Mouse (Mus musculus) stomach, embryonic 16.5 days (tissue): ENCODE measurements at regions not wholly inside any gene's neighbourhood (a gene's known extent, or its start where the extent isn't known, plus 50 kb on each side); places are given as distances from the start of the nearest gene placed in this dataset.
A peak's percentile ranks its signal among the peaks of the same experiment; 100 is the strongest.

Experiments
- ATAC-seq: fragments of 200-750 bp; cut with Nextera tagmentation; 2 replicates; pipeline ENCODE4 v1.8.0; 2017; ENCODE audit warnings: moderate number of reproducible peaks, moderate TSS enrichment; ENCODE audit not compliant: insufficient read depth, low FRiP score
- H3K27ac ChIP-seq: fragments of 300-500 bp; sonication (generic); 2 replicates; pipeline ENCODE4 v1.5.1; 2014; ENCODE audit warnings: low read length
- H3K27me3 ChIP-seq: fragments of 300-500 bp; sonication (generic); 2 replicates; pipeline ENCODE4 v1.6.1; 2014; ENCODE audit warnings: low read length, control low read depth, mixed read lengths; ENCODE audit not compliant: control insufficient read depth, insufficient read depth
- H3K36me3 ChIP-seq: fragments of 300-500 bp; sonication (generic); 2 replicates; pipeline ENCODE4 v1.6.1; 2014; ENCODE audit warnings: low read length; ENCODE audit not compliant: control insufficient read depth, insufficient read depth
- H3K4me1 ChIP-seq: fragments of 300-500 bp; sonication (generic); 2 replicates; pipeline ENCODE4 v1.6.1; 2014; ENCODE audit warnings: low read length, control low read depth, mixed read lengths; ENCODE audit not compliant: control insufficient read depth, insufficient read depth
- H3K4me2 ChIP-seq: fragments of 300-500 bp; sonication (generic); 2 replicates; pipeline ENCODE4 v1.6.1; 2014; ENCODE audit warnings: low read depth, low read length, mixed read lengths
- H3K4me3 ChIP-seq: fragments of 300-500 bp; sonication (generic); replicated peaks from 2 replicates; pipeline ENCODE4 v1.5.1; 2014; ENCODE audit warnings: mild to moderate bottlenecking, low read length
- H3K9ac ChIP-seq: fragments of 300-500 bp; sonication (generic); 2 replicates; pipeline ENCODE4 v1.6.1; 2014; ENCODE audit warnings: low read length
- H3K9me3 ChIP-seq: fragments of 300-500 bp; sonication (generic); replicated peaks from 2 replicates; pipeline ENCODE4 v1.6.1; 2016; ENCODE audit warnings: low read length, control low read depth; ENCODE audit not compliant: control insufficient read depth
- WGBS: fragments of 180-500 bp; shearing (Covaris S2); extraction: QIAGEN DNeasy Blood & Tissue Kit; methylation state at CpG from one replicate; pipeline ENCODE4 v1.1.7; 2014; 5-methylcytosine and 5-hydroxymethylcytosine counted together

- Histone ChIP-seq H3K27ac (no peak overlapping the region), H3K4me1 (no peaks in the 10 kb centered on the region), H3K4me3 (peak overlapping the region; percentile 37), H3K36me3 (no peaks in the 10 kb centered on the region), H3K9ac (peak overlapping the region; percentile 17; the same call in 1 of the 2 replicates), H3K9me3 (no peaks in the 10 kb centered on the region), H3K4me2 (peak overlapping the region; percentile 55), H3K27me3 (no peaks in the 10 kb centered on the region)
- 22% methylated on average over 16 of the region's 16 CpGs for WGBS
- ATAC-seq = peak; percentile 85; the same call in 1 of the 2 replicates
Measured at GRCm38 (mm10) chr17:22673891-22674622, 73.3 kb downstream of the Vmn2r112 start.
